Mouse (Mus musculus): ENCODE data around the gene Esrp2. TPM values are rescaled to one million over a fixed set of nuclear protein-coding genes. Genes with fewer than 3 reads are reported as not detected.

Gene Esrp2
- total RNA-seq, 2 experiments from 2014 or later: 1.1 to 3.5 TPM

DNA sequence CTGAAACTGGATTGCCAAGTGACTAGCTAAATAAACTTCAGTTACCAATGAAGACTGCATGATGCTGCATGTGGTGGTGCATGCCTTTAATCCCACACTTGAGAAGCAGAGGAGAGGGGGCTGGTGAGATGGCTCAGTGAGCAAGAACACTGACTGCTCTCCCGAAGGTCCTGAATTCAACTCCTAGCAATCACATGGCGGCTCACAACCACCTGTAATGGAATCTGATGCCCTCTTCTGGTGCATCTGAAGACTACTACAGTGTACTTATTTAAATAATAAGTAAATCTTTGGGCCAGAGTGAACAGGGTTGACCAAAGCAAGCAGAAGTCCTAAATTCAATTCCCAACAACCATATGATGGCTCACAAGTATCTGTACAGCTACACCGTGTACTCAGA, 13.3 kb downstream of the Esrp2 start:
- DNase-seq: no peak

DNA sequence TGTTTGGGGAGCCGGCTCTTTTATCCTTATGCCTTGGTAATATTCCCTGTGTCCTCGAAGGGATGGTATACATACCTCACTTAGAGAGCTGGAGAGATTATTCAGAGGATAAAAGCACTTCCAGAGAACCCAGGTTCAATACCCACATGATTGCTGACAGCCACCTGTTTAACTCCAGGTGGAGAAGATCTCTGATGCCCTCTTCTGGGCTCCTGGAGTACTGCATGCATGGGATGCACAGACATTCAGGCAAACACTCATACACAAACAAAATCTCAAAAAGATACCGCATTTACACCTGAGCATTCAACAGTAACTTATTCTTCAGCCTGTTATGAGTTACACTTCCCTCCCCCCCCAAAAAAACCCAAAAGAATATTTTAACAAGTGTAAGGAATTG, 20.9 kb downstream of the Esrp2 start:
- peak in 1 of 2 experiments; percentile 25 for DNase-seq

DNA sequence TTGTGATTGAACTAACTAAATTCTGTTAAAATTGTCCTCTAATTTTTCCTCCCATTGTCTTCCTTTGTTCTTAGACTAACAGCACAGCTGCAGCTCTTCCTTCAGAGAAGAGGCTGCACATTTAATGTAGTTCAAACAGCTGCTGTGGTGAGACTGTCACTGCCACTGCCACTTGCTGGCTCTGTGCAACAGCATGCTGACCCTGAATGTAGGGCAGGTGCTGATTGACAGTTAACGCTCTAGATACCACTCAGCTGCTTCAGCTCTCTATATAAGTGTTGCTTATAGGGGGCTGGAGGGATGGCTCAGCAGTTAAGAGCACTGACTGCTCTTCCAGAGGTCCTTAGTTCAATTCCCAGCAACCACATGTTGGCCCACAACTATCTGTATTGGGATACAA, 24.3 kb downstream of the Esrp2 start:
- DNase-seq: no peak

DNA sequence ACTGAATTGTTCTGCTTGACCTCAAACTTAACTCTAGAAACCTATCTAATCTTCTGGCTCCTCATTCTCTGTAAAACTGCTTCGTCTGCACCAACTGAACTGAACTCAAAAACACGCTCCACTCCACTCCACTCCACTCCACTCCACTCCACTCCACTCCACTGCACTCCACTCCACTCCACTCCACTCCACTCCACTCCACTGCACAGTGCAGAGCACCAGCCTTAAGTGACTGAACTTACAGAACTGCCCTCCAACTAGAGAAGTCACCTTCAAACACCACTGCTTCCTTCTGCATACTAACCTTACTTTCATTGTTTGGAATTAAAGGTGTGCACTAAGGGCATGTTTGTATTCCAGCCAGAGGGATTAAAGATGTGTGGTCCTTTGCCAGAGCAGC, 24.7 kb downstream of the Esrp2 start:
- no peak for DNase-seq

DNA sequence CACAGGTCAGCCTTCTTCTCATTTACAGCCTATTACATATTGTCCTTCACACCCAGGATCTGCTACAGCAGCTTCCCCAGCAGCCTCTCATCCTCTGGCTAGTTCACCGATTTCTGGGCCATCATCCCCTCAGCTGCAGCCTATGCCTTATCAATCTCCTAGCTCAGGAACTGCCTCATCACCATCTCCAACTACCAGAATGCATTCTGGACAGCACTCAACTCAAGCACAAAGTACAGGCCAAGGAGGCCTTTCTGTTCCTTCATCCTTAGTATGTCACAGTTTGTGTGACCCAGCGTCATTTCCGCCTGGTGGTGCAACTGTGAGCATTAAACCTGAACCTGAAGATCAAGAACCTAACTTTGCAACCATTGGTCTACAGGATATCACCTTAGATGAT, 28.0 kb downstream of the Esrp2 start:
- DNase-seq: no peak

DNA sequence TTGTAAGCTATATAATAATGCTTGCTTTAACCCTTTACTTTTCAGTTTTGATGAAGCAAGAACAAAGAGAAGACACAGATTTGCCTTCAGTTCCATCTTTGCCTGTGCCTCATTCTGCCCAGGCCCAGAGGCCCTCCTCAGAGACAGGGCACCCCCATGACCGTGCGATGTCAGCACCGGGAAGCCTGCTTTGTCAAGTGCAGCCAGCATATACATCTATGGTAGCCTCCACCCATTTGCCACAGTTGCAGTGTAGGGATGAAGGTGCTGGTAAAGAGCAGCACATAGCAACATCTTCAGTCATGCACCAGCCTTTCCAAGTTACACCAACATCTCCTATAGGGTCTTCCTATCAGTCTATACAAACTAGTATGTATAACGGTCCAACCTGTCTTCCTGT, 28.7 kb downstream of the Esrp2 start:
- no peak for DNase-seq

DNA sequence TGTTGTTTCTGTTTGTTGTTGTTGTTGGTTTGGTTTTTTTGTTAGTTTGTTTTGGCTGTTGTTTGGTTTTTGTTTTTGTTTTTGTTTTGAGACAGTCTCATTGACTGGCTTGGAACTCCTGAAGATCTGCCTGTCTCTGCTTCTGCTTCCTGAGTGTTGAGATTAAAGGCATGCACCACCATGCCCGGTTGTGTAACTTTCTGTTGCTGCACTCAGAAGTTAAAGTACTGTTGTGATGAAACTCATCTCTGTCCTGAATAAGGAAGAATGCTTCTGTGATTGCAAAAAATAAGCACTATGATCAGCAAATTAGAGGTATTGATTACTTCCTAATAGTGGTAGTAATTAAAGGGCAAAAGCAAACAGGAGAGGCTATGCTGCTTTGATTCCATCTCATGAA, 30.6 kb downstream of the Esrp2 start:
- no peak for DNase-seq

DNA sequence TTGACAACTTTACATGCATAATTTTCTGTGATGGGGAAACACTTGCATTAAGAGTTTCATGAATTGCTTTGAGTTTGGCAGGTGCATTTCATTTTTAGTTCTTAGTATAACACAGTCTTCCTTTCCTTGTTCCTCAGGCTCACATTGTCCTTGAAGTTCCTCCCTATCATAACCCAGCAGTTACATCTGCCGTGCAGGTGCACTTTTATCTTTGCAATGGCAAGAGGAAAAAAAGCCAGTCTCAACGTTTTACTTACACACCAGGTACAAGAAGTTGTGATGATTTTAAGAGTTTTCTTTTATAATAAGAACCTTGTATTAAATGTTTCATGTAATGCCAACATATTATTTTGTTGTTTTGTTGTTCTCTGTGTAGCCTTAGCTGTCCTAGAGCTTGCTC, 32.9 kb downstream of the Esrp2 start:
- DNase-seq: no peak

DNA sequence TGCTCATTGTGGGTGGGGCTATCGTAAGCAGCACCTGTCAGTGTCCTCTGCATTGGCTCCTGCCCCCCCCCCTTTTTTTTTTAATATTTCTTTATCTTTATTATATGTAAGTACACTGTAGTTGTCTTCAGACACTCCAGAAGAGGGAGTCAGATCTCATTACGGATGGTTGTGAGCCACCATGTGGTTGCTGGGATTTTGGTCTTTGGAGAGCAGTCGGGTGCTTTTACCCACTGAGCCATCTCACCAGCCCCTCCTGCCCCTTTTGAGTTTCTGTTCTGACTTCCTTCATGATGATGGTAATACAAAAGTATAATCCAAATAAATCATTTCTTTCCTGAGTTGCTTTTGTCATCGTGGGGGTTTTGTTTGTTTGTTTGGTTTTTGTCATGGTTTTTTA, 34.5 kb downstream of the Esrp2 start:
- no peak for DNase-seq

Other genes starting within 250 kb of the Esrp2 start
- 1 to 10 TPM in 1 of 2 experiments, under 1 TPM in 1; 0.59 to 1.7 TPM for gene Nrn1l, start 243.4 kb downstream of the Esrp2 start, total RNA-seq (2021)
- gene Pskh1, start 236.5 kb downstream of the Esrp2 start, total RNA-seq (2021): 10 to 100 TPM; 29.0 to 33.1 TPM
- gene Ctrl, start 203.1 kb downstream of the Esrp2 start, total RNA-seq (2021): under 1 TPM; 0.66 to 0.76 TPM
- gene Psmb10, start 198.5 kb downstream of the Esrp2 start, total RNA-seq (2021): 10 to 100 TPM; 68.1 to 87.1 TPM
- 1 to 10 TPM; 1.3 to 1.9 TPM for gene Lcat, start 193.6 kb downstream of the Esrp2 start, total RNA-seq (2021)
- 10 to 100 TPM; 43.9 to 58.9 TPM for gene Slc12a4, start 170.9 kb downstream of the Esrp2 start, total RNA-seq (2021)
- not detected for gene Dpep3, start 157.5 kb downstream of the Esrp2 start, total RNA-seq (2021)
- 10 to 100 TPM; 16.0 to 19.3 TPM for gene Dus2, start 145.6 kb downstream of the Esrp2 start, total RNA-seq (2021)
- under 1 TPM in 1 of 2 experiments, not detected in 1; 0.30 TPM for gene Dpep2nb, start 131.0 kb downstream of the Esrp2 start, total RNA-seq (2021)
- 10 to 100 TPM; 15.5 to 16.9 TPM for gene Ddx28, start 125.1 kb downstream of the Esrp2 start, total RNA-seq (2021)
- gene Nfatc3, start 78.1 kb downstream of the Esrp2 start, total RNA-seq (2021): 10 to 100 TPM; 37.3 to 48.0 TPM
- gene Pla2g15, start 13.4 kb upstream of the Esrp2 start, total RNA-seq (2021): 10 to 100 TPM; 17.4 to 29.6 TPM
- gene Slc7a6, start 31.9 kb upstream of the Esrp2 start, total RNA-seq (2021): 10 to 100 TPM; 28.4 to 33.1 TPM
- 10 to 100 TPM; 26.3 to 28.6 TPM for gene Slc7a6os, start 74.0 kb upstream of the Esrp2 start, total RNA-seq (2021)
- 10 to 100 TPM; 27.0 to 28.2 TPM for gene Prmt7, start 74.0 kb upstream of the Esrp2 start, total RNA-seq (2021)
- gene Smpd3, start 201.0 kb upstream of the Esrp2 start, total RNA-seq (2021): 10 to 100 TPM in 1 of 2 experiments, 1 to 10 TPM in 1; 9.2 to 11.8 TPM

Data from adrenal gland, postnatal 36 days (tissue).